Mouse (Mus musculus) erythroblast, embryonic 14.5 days (primary cell): Measurements from ENCODE around the gene Prkag3.

Experiments
- GATA1 ChIP-seq: IDR thresholded peaks from 2 replicates; pipeline ENCODE4 v1.6.1; 2012; ENCODE audit warnings: low read length, inconsistent platforms, mixed read lengths
- TAL1 ChIP-seq: IDR thresholded peaks from 3 replicates; pipeline ENCODE4 v1.6.1; 2012; ENCODE audit warnings: low read length, inconsistent platforms, mixed read lengths

GRCm38 (mm10) chr1:74712461-74713098 lies 36.4 kb downstream of the Prkag3 start:
- no peak for TF ChIP-seq GATA1
- no peak for TF ChIP-seq TAL1
